Mouse (Mus musculus) heart, adult 2 months (tissue): ENCODE measurements around the gene Dnajc13. TPM values are rescaled to one million over a fixed set of nuclear protein-coding genes. Genes with fewer than 3 reads are reported as not detected.
A peak's percentile ranks its signal among the peaks of the same experiment; 100 is the strongest.

Source experiments
- DNase-seq, 2 experiments: peaks; one replicate each; pipeline ENCODE4 v3.0.0; 2021
- H3K27ac ChIP-seq: fragments of 200-600 bp; 2 replicates; pipeline ENCODE4 v1.8.1; 2022
- H3K27me3 ChIP-seq: fragments of 200-500 bp; 2 replicates; pipeline ENCODE4 v1.6.1; 2012; ENCODE audit warnings: mild to moderate bottlenecking, low read length, inconsistent platforms, mixed read lengths; ENCODE audit not compliant: control insufficient read depth, insufficient read depth
- H3K36me3 ChIP-seq: fragments of 200-500 bp; 2 replicates; pipeline ENCODE4 v1.6.1; 2012; ENCODE audit warnings: low read length, inconsistent platforms; ENCODE audit not compliant: control insufficient read depth, insufficient read depth
- H3K4me1 ChIP-seq: fragments of 200-500 bp; 2 replicates; pipeline ENCODE4 v1.6.1; 2011; ENCODE audit warnings: low read length; ENCODE audit not compliant: control insufficient read depth, insufficient read depth
- H3K4me3 ChIP-seq: fragments of 200-600 bp; 2 replicates; pipeline ENCODE4 v1.8.1; 2022
- H3K79me2 ChIP-seq: fragments of 200-500 bp; replicated peaks from 2 replicates; pipeline ENCODE4 v1.6.1; 2012; ENCODE audit warnings: mild to moderate bottlenecking, inconsistent platforms, low read length, moderate library complexity, mixed read lengths; ENCODE audit not compliant: control insufficient read depth, insufficient read depth
- H3K9ac ChIP-seq: fragments of 200-500 bp; 2 replicates; pipeline ENCODE4 v1.6.1; 2012; ENCODE audit warnings: low read depth, mild to moderate bottlenecking, control low read depth, inconsistent platforms, low read length, mixed read lengths
- CTCF ChIP-seq: fragments of 200-600 bp; IDR thresholded peaks from 2 replicates; pipeline ENCODE4 v1.8.1; 2022; ENCODE audit warnings: antibody characterized with exemption, mild to moderate bottlenecking, moderate library complexity
- EP300 ChIP-seq: fragments of 200-500 bp; IDR thresholded peaks from 2 replicates; pipeline ENCODE4 v1.6.1; 2011; ENCODE audit warnings: low read depth, low read length, control low read depth; ENCODE audit not compliant: insufficient read depth
- POLR2A ChIP-seq: fragments of 200-500 bp; IDR thresholded peaks from 2 replicates; pipeline ENCODE4 v1.6.1; 2011; ENCODE audit warnings: mild to moderate bottlenecking, low read depth, low read length, control low read depth; ENCODE audit not compliant: insufficient read depth
- WGBS: fragments of 180-500 bp; shearing (Covaris S2); methylation state at CpG from one replicate; pipeline ENCODE4 v1.1.7; 2018; 5-methylcytosine and 5-hydroxymethylcytosine counted together
- intact Hi-C: fragments of 180-260 bp; cut with DNase I; formaldehyde crosslinking; loops from one replicate; pipeline ENCODE4 v1.15.1; 2025
- polyA plus RNA-seq: library from polyadenylated mRNA; depleted of rRNA; stranded (reverse); fragments of >200 nt; gene quantifications from 2 replicates; pipeline ENCODE4 v1.2.3, GENCODE M21; 2012
- total RNA-seq, 2 experiments: library from RNA; stranded (reverse); gene quantifications; 2 replicates each; pipeline ENCODE4 v1.2.3; 2021

Gene Dnajc13
- total and polyA plus RNA-seq, 3 experiments: 29.2 to 32.3 (median 31.6) TPM

- peak overlapping the region; percentile 100 for H3K4me3 ChIP-seq
- WGBS: under 1% methylated on average over 46 of the region's 46 CpGs
- H3K36me3 ChIP-seq: peaks cover 7% of the 10 kb centered on the region
- intact Hi-C loops: no loop called here
- peak overlapping the region; percentile 92 for H3K27ac ChIP-seq
- H3K27me3 ChIP-seq: no peaks in the 10 kb centered on the region
- TF ChIP-seq POLR2A: no peak
- no peak for TF ChIP-seq CTCF
- no peak for TF ChIP-seq EP300
- H3K79me2 ChIP-seq: 0 out of 2 replicates have a peak, but pooled peaks cover 2% of the 10 kb centered on the region
- peak overlapping the region; percentile 84 for H3K9ac ChIP-seq
- peaks cover 5% of the 10 kb centered on the region for H3K4me1 ChIP-seq
- DNase-seq: no peak
Measured at GRCm38 (mm10) chr9:104262016-104262762, 541 bp downstream of the Dnajc13 start.

- intact Hi-C loops: no loop called here
- no peak for TF ChIP-seq CTCF
- TF ChIP-seq POLR2A: no peak
- no peak for TF ChIP-seq EP300
- peaks cover 10% of the 10 kb centered on the region for H3K36me3 ChIP-seq
- H3K27me3 ChIP-seq: no peaks in the 10 kb centered on the region
- H3K79me2 ChIP-seq: peaks cover 2% of the 10 kb centered on the region; the same call in 1 of the 2 replicates
- no peak overlapping the region for H3K27ac ChIP-seq
- WGBS: 41% methylated on average over 4 of the region's 4 CpGs
- no peak overlapping the region for H3K9ac ChIP-seq
- no peak for DNase-seq
- peaks cover 5% of the 10 kb centered on the region for H3K4me1 ChIP-seq
- H3K4me3 ChIP-seq: no peak overlapping the region
Measured at GRCm38 (mm10) chr9:104260306-104260705, 2.4 kb downstream of the Dnajc13 start.

DNA sequence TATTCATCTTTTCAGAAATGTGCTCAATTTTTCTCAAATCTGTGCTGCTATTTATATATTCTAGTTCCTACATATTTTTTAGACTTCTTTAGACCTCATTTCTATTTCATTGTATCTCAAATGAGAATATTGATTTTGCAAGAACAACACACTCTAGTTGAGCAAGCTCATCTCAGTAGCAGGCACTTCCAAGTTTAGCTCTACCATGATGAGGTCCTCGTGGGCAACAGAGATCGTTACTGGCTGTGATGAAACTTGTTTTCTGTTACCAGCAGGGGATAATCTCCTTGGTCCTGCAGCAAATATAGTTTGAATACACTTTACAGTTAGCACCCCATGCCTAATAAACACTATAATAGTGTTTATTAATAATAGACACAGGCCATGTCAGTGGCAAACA is 6.6 kb downstream of the Dnajc13 start:
- H3K79me2 ChIP-seq: peaks cover 10% of the 10 kb centered on the region
- peaks cover 5% of the 10 kb centered on the region for H3K4me1 ChIP-seq
- WGBS: 48% methylated on average over 2 of the region's 2 CpGs
- H3K27ac ChIP-seq: no peak overlapping the region
- no peak for TF ChIP-seq CTCF
- TF ChIP-seq POLR2A: no peak
- TF ChIP-seq EP300: no peak
- no peak for DNase-seq
- H3K27me3 ChIP-seq: no peaks in the 10 kb centered on the region
- H3K9ac ChIP-seq: no peak overlapping the region
- no peak overlapping the region for H3K4me3 ChIP-seq
- H3K36me3 ChIP-seq: peaks cover 6% of the 10 kb centered on the region
- intact Hi-C loops: no loop called here

DNA sequence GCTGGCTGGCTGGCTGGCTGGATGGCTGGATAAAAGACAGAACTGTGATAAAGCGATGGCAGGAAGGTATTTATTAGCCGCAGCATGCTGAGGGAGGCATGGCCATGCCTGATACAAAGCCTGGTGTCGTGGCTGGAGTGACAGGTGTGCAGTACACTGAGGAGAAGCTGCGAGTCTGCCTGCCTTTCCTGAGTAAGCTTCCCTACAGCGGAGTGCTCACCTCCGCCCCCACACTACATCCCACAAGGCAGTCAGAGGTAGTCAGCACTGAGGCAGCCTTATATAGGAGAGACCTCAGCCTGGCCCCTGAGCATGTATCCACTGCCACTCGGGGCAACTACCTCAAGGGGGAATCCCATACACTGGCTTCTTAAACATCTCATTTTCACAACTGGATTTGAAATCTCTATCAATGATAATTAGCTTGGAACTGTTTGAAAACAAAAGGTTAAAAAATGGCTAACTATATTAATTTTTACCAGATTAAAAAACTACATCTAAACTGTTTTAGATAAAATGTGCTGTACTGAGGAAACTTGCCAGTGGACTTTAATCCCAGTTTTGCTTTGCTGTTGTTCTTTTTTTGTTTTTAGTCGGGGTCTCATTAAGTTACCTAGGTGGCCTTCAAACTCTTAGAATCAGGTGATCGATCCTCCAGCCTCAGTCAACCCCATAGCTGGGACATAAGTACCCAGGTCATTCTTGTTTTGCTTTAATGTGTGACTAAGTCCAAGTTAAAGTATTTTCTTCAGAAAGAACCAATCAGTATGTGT is 8.1 kb downstream of the Dnajc13 start:
- no peak overlapping the region for H3K4me3 ChIP-seq
- H3K9ac ChIP-seq: no peak overlapping the region
- TF ChIP-seq EP300 (no peak), CTCF (no peak), POLR2A (no peak)
- H3K27me3 ChIP-seq: no peaks in the 10 kb centered on the region
- 61% methylated on average over 9 of the region's 9 CpGs for WGBS
- peaks cover 3% of the 10 kb centered on the region for H3K4me1 ChIP-seq
- peaks cover 11% of the 10 kb centered on the region for H3K79me2 ChIP-seq
- no peak overlapping the region for H3K27ac ChIP-seq
- DNase-seq: no peak
- intact Hi-C loops: no loop called here
- H3K36me3 ChIP-seq: peaks cover 3% of the 10 kb centered on the region

- H3K79me2 ChIP-seq: peaks cover 10% of the 10 kb centered on the region
- H3K9ac ChIP-seq: no peak overlapping the region
- no peak overlapping the region for H3K4me3 ChIP-seq
- H3K27ac ChIP-seq: no peak overlapping the region
- 85% methylated on average over 3 of the region's 3 CpGs for WGBS
- no peaks in the 10 kb centered on the region for H3K27me3 ChIP-seq
- H3K36me3 ChIP-seq: peaks cover 5% of the 10 kb centered on the region
- intact Hi-C loops: no loop called here
- DNase-seq: no peak
- no peak for TF ChIP-seq POLR2A
- no peak for TF ChIP-seq CTCF
- no peak for TF ChIP-seq EP300
- peaks cover 3% of the 10 kb centered on the region for H3K4me1 ChIP-seq
Measured at GRCm38 (mm10) chr9:104252637-104253036, 10.1 kb downstream of the Dnajc13 start.

- WGBS: 82% methylated on average over 4 of the region's 4 CpGs
- TF ChIP-seq POLR2A (no peak), EP300 (no peak), CTCF (no peak)
- Histone ChIP-seq H3K9ac (no peak overlapping the region), H3K36me3 (peaks cover 2% of the 10 kb centered on the region; the same call in 1 of the 2 replicates), H3K4me3 (no peak overlapping the region), H3K27ac (no peak overlapping the region), H3K27me3 (no peaks in the 10 kb centered on the region), H3K4me1 (peaks cover 3% of the 10 kb centered on the region), H3K79me2 (peaks cover 9% of the 10 kb centered on the region)
- intact Hi-C loops: no loop called here
- DNase-seq: no peak
Measured at GRCm38 (mm10) chr9:104251687-104252086, 11.0 kb downstream of the Dnajc13 start.
